Mouse (Mus musculus) spleen, adult 18-20 months (tissue): ENCODE data around the gene Rfc3.
"Not testable (repeated sequence)": the region's sequence is repeated elsewhere in the genome, so short reads cannot be mapped to it uniquely, and the experiment has no call there.

Experiments used
- DNase-seq, 2 experiments: peaks; one replicate each; pipeline ENCODE4 v3.0.0; 2022; ENCODE audit warnings: mixed read lengths in 2 of 2

Gene Rfc3

GRCm38 (mm10) chr5:151650700-151651410 lies at the start of gene Rfc3:
Rfc3 (minus strand) TSS chr5:151651242.
- DNase-seq = peak; percentile 83 to 93

GRCm38 (mm10) chr5:151693636-151694035 lies 42.6 kb upstream of the Rfc3 start:
- not testable (repeated sequence) for DNase-seq

GRCm38 (mm10) chr5:151686606-151687525 lies 35.8 kb upstream of the Rfc3 start:
- DNase-seq = peak; percentile 56 to 77

- DNase-seq = no peak
These were observed 11.2 kb upstream of the Rfc3 start for GRCm38 (mm10) chr5:151662207-151662606.

- no peak for DNase-seq
These were observed 356 bp upstream of the Rfc3 start for GRCm38 (mm10) chr5:151651411-151651784.

- peak in 1 of 2 experiments; percentile 10 for DNase-seq
These were observed 6.2 kb downstream of the Rfc3 start for GRCm38 (mm10) chr5:151644845-151645244.

- peak; percentile 17 to 20 for DNase-seq
These were observed 8.2 kb downstream of the Rfc3 start for GRCm38 (mm10) chr5:151642867-151643266.

GRCm38 (mm10) chr5:151642102-151642501 lies 8.9 kb downstream of the Rfc3 start:
- DNase-seq = no peak

GRCm38 (mm10) chr5:151605921-151606320 lies 45.1 kb downstream of the Rfc3 start, which contains the start of gene Vmn2r18:
Vmn2r18 (minus strand) TSS chr5:151606021.
- DNase-seq = no peak

- no peak for DNase-seq
These were observed 49.3 kb downstream of the Rfc3 start for GRCm38 (mm10) chr5:151601696-151602095.
